In the genomic region with DNA sequence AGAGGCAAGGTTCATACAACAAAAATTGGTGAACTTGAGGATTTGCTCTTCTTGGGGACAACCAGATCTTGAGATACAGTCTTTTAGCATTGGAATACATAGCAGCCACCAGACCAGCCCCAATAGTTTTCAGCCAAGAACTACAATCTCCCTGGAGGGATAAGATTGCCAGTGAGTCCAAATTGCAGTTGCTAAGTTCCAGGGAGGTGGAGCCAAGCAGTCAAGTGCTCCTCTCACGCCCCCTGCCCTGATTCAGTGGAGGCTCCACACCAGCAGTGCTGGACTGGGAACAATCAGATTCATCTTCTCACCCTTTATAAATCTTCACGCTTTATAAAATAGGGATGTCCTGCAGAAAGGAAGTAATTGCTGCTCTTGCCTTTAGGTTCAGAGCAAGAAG, we compare ENCODE assay signal across 28 mouse cellular contexts. TPM values are rescaled to one million over a fixed set of nuclear protein-coding genes. Genes with fewer than 3 reads are reported as not detected.
A peak's percentile ranks its signal among the peaks of the same experiment; 100 is the strongest.
DNase-seq lines count a peak whose midpoint lies in the region; ATAC-seq lines count a peak whose summit lies in the region.
"Had no signal": no experiment of that assay in that cellular context is flagged by ENCODE, and none has a peak within 500 bp of the region (broad histone marks: within the 10 kb centered on the region; RNA-seq: fewer than 3 reads in every experiment).

No protein-coding gene starts in this region.

- no peak for ATAC-seq in midbrain, embryonic 11.5 days (ENCODE audit: low FRiP score)
- ATAC-seq: forebrain, embryonic 15.5 days; midbrain, embryonic 13.5 days had no signal

- H3K27ac ChIP-seq in midbrain, embryonic 11.5 days (ENCODE audit: low read depth, low read length): no peak overlapping the region
- H3K27ac ChIP-seq in midbrain, embryonic 10.5 days (replicated peaks): no peak overlapping the region
- H3K27ac ChIP-seq: embryonic facial prominence, embryonic 12.5 days; forebrain, embryonic 10.5 days; forebrain, embryonic 15.5 days; gastrocnemius, adult 2 months; heart, embryonic 15.5 days; hindbrain, embryonic 15.5 days; kidney, embryonic 15.5 days; limb, embryonic 10.5 days; limb, embryonic 15.5 days; liver, embryonic 14.5 days; lung, embryonic 15.5 days; midbrain, embryonic 13.5 days; neural tube, embryonic 15.5 days had no signal

- no peaks in the 10 kb centered on the region for H3K36me3 ChIP-seq in midbrain, embryonic 11.5 days (ENCODE audit: control insufficient read depth, insufficient read depth, low read length)
- H3K36me3 ChIP-seq in midbrain, embryonic 10.5 days: no peaks in the 10 kb centered on the region
- H3K36me3 ChIP-seq: embryonic facial prominence, embryonic 12.5 days; forebrain, embryonic 10.5 days; forebrain, embryonic 15.5 days; heart, embryonic 15.5 days; hindbrain, embryonic 15.5 days; kidney, embryonic 15.5 days; limb, embryonic 10.5 days; limb, embryonic 15.5 days; lung, embryonic 15.5 days; midbrain, embryonic 13.5 days; neural tube, embryonic 15.5 days had no signal

- H3K4me3 ChIP-seq in midbrain, embryonic 11.5 days (ENCODE audit: low read depth, low read length): no peak overlapping the region
- no peak overlapping the region for H3K4me3 ChIP-seq in midbrain, embryonic 10.5 days
- H3K4me3 ChIP-seq: embryonic facial prominence, embryonic 12.5 days; forebrain, embryonic 10.5 days; forebrain, embryonic 15.5 days; gastrocnemius, adult 2 months; heart, embryonic 15.5 days; hindbrain, embryonic 15.5 days; kidney, embryonic 15.5 days; limb, embryonic 10.5 days; limb, embryonic 15.5 days; lung, embryonic 15.5 days; midbrain, embryonic 13.5 days; neural tube, embryonic 15.5 days had no signal

- no peak overlapping the region for H3K9ac ChIP-seq in midbrain, embryonic 11.5 days (ENCODE audit: low read length)
- H3K9ac ChIP-seq: embryonic facial prominence, embryonic 12.5 days; forebrain, embryonic 15.5 days; heart, embryonic 15.5 days; hindbrain, embryonic 15.5 days; kidney, embryonic 15.5 days; limb, embryonic 15.5 days; liver, embryonic 14.5 days; lung, embryonic 15.5 days; midbrain, embryonic 13.5 days; neural tube, embryonic 15.5 days had no signal

- H3K4me1 ChIP-seq in midbrain, embryonic 11.5 days (ENCODE audit: control insufficient read depth, insufficient read depth, low read length): peaks cover 5% of the 10 kb centered on the region; the same call in 1 of the 2 replicates
- peaks cover 13% of the 10 kb centered on the region for H3K4me1 ChIP-seq in midbrain, embryonic 10.5 days
- H3K4me1 ChIP-seq: embryonic facial prominence, embryonic 12.5 days; forebrain, embryonic 15.5 days; heart, embryonic 15.5 days; hindbrain, embryonic 15.5 days; limb, embryonic 10.5 days; limb, embryonic 15.5 days; midbrain, embryonic 13.5 days; neural tube, embryonic 15.5 days had no signal

- no peak overlapping the region for H3K4me2 ChIP-seq in midbrain, embryonic 11.5 days
- H3K4me2 ChIP-seq: embryonic facial prominence, embryonic 12.5 days; forebrain, embryonic 15.5 days; heart, embryonic 15.5 days; hindbrain, embryonic 15.5 days; kidney, embryonic 15.5 days; limb, embryonic 15.5 days; lung, embryonic 15.5 days; midbrain, embryonic 13.5 days; neural tube, embryonic 15.5 days had no signal

- H3K9me3 ChIP-seq in midbrain, embryonic 11.5 days (ENCODE audit: control insufficient read depth, low read length): no peaks in the 10 kb centered on the region
- no peaks in the 10 kb centered on the region for H3K9me3 ChIP-seq in midbrain, embryonic 10.5 days (replicated peaks)
- H3K9me3 ChIP-seq: embryonic facial prominence, embryonic 12.5 days; forebrain, embryonic 15.5 days; heart, embryonic 15.5 days; hindbrain, embryonic 15.5 days; kidney, embryonic 15.5 days; limb, embryonic 10.5 days; limb, embryonic 15.5 days; lung, embryonic 15.5 days; midbrain, embryonic 13.5 days; neural tube, embryonic 15.5 days had no signal

- intact Hi-C loops in heart, postnatal 14 days (cut with DNase I): loop anchor here (10.0 kb wide), 1 partner anchor 145 kb away; no protein-coding TSS in a partner anchor

- WGBS in midbrain, embryonic 11.5 days: 58% methylated on average over 2 of the region's 2 CpGs
- 71% methylated on average over 2 of the region's 2 CpGs for WGBS in midbrain, embryonic 10.5 days

- DNase-seq in cerebellum, postnatal 10 days: peak; percentile 20 to 39
- DNase-seq in cerebellum, postnatal 25 days: no peak
- peak; percentile 14 for DNase-seq in heart, postnatal 4 days
- no peak for DNase-seq in heart, postnatal 14 days
- DNase-seq in midbrain, embryonic 11.5 days (ENCODE audit: low spot score, missing footprints): peak; percentile 26
- no peak for DNase-seq in midbrain, embryonic 10.5 days (ENCODE audit: low spot score)
- peak; percentile 27 for DNase-seq in skeletal muscle tissue, adult 2 months (ENCODE audit: low read depth, low spot score)
- no peak for DNase-seq in layer of hippocampus, adult 9-10 months (ENCODE audit: low spot score)
- DNase-seq: adrenal gland, postnatal 25 days; cerebellum, adult 18-20 months; cerebellum, postnatal 14 days; gastrocnemius, adult 2 months; kidney, adult 18-20 months; kidney, postnatal 4 days; lung, postnatal 36 days; thymus, postnatal 4 days had no signal

- no peaks in the 10 kb centered on the region for H3K27me3 ChIP-seq in midbrain, embryonic 11.5 days (ENCODE audit: control insufficient read depth, insufficient read depth, low read length)
- H3K27me3 ChIP-seq in midbrain, embryonic 10.5 days (ENCODE audit: low read depth, poor library complexity, severe bottlenecking): 0 out of 2 replicates have a peak, but pooled peaks cover 4% of the 10 kb centered on the region
- H3K27me3 ChIP-seq: embryonic facial prominence, embryonic 12.5 days; forebrain, embryonic 15.5 days; heart, embryonic 15.5 days; hindbrain, embryonic 15.5 days; kidney, embryonic 15.5 days; limb, embryonic 15.5 days; lung, embryonic 15.5 days; neural tube, embryonic 15.5 days had no signal

RNA-seq across cellular contexts. Expression of a gene that starts 7.2 kb away (rescaled TPM):
- total RNA-seq in heart, postnatal 4 days (2021): 100 to 1,000 TPM; 113 to 121 TPM
- 10 to 100 TPM; 68.1 to 73.2 TPM for total RNA-seq in heart, postnatal 14 days (2021)
- polyA plus RNA-seq in midbrain, embryonic 11.5 days (2014; fragmentation: Nextera tagmentation; extraction: Ambion mirVana): 68.5 and 76.2 TPM in 2 replicates
- polyA plus RNA-seq in midbrain, embryonic 10.5 days (2016; fragmentation: Nextera tagmentation; extraction: Ambion mirVana): 68.6 and 73.7 TPM in 2 replicates

RNA-seq across cellular contexts. Expression of a gene that starts 51.6 kb away (rescaled TPM):
- total RNA-seq in heart, postnatal 4 days (2021): 10 to 100 TPM; 20.4 to 24.5 TPM
- total RNA-seq in heart, postnatal 14 days (2021): 10 to 100 TPM; 23.6 to 25.0 TPM
- polyA plus RNA-seq in midbrain, embryonic 11.5 days (2014; fragmentation: Nextera tagmentation; extraction: Ambion mirVana): 29.7 and 32.1 TPM in 2 replicates
- 22.6 and 22.7 TPM in 2 replicates for polyA plus RNA-seq in midbrain, embryonic 10.5 days (2016; fragmentation: Nextera tagmentation; extraction: Ambion mirVana)

Comparison
In these comparisons a context has a peak if more than half of its experiments do, and no peak if none do; other contexts are left out.
1. DNase-seq: peak in cerebellum, postnatal 10 days (2 of 2), heart, postnatal 4 days (single experiment), midbrain, embryonic 11.5 days (single experiment) and skeletal muscle tissue, adult 2 months (single experiment); none in cerebellum, postnatal 25 days (0 of 2), heart, postnatal 14 days (0 of 2), midbrain, embryonic 10.5 days (single experiment) and layer of hippocampus, adult 9-10 months (single experiment).